Mouse (Mus musculus): Measurements from ENCODE around the gene Syt1.

The Syt1 gene

DNA sequence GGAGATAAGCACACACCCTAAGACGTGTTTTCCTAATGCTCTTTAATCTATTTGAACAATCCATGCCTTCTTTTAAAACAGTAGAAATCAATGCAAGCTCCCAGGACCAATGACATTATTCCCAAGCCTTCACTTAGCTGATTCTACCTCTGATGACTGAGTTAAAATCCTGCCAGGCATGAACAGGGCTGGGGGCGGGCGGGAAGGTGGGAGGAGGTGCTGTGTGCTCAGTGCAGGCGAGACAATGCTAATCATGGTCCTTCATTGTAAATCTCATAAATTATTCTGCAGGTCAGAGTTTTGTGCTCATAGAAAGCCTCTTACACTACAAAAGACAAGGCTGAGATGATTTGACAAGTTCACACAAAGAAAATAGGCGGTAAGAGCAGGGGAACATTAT lies 366.9 kb downstream of the Syt1 start:
- no peak for DNase-seq (ENCODE audit: low spot score)

DNA sequence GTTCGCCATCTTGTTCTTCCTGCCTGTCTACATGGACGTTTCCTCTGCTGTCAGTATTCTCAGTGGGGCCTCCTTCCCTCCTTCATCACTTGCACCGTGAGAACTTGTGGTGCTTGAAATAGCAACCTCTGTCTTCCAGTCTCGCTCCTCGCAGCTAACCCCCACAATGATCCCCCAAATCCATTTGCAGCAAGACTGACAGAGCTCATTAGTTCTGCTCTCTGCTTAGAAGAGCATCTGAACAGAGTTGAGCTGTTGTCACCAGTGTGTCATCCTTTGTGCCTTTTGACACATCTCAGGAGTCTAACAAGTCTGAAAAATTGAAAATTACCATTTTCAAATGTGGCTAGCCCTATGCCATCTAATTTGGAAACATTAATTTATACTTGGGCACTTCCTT lies 372.7 kb downstream of the Syt1 start:
- DNase-seq (ENCODE audit: low spot score): no peak

DNA sequence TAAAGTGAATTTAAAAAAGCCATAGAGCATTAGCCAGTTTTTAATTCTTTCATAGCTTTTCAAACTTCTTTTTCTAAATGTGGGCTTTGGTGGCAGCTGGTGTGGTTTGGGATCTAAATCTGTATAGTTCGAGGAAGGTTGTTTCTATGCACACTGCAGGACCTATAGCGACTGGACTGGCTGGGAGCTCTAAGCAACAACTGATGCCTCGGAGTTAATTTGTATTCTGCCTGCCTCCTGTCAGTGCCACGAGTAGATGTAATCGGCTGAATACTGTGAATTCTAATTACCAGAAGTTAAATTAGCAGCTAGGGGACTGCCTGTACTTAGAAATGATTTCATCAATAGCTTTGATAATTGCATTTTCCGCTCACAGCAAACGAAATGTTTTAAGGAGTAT lies 374.7 kb downstream of the Syt1 start:
- DNase-seq (ENCODE audit: low spot score): no peak

DNA sequence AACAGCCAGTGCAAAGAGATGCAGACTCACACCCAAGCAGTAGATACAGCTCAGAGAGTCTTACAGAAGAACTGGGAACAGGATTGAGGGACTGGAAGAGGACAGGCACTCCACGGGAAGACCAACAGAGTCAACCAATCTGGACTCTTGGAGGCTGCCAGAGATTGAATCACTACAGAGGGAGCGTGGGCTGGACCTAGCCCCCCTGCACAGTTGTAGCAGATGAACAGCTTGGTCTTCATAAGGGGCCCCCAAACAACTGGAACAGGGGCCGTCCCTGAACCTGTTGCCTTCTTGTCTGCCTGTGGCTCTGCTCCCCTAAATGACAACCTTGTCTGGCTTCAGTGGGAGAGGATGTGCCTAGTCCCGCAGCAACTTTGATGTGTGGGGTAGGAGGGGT lies 375.2 kb downstream of the Syt1 start:
- DNase-seq (ENCODE audit: low spot score): no peak

DNA sequence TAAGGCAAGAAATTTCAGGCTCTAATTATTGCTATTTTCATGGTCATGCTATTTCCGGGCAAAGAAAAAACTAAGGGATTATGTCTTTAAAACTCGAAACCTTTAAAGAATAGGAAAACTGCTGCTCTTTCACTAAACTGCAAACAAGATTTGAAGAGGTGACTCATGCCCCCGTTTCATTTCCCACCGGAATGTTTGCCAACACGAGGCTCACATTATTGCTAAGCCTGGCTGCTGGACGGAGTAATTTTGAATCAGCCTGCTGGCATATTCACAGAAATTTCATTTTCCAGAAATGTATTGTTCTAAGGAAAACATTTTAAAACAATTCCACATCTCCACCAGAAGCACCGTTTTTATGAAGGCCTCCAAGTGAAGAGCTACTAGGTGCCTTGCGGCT lies 379.9 kb downstream of the Syt1 start:
- DNase-seq (ENCODE audit: low spot score): peak; percentile 24

DNA sequence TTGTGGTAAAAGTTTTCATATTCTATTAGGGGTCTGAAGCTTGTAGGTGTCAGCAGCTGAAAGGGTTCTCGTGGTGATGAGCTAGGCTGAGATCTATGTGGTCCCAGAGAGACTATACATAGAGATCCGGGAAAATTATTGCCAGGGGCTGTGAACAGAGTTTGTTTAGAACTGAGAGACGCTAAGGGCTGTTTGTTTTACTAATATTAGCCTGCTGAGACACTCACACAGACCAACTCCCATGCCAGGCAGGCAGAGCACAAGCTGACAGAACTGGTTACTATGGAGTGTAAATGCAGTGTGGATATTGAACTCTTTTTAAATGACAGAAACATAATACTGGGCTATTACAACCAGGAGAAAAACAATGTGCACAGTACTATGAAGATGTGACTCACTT lies 384.4 kb downstream of the Syt1 start:
- DNase-seq (ENCODE audit: low spot score): no peak

DNA sequence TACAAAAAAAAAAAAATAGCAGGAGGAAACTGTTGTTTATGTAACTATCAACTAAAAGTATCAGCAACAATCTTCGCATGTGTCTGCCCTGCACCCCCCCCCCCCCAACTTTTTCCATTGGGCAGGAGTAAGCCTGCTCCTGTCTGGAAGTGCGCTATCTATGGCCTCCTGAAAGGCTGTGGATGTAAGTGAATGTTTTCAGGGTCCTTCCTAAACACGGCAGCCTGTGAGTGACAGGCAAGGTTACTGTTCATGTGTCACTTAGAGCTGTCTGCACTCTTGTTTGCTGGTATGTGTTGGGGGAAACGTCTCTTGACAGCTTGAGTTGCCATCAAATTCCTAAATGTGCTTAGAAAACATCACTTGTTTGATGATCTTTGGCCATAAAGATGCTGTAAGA lies 387.8 kb downstream of the Syt1 start:
- no peak for DNase-seq (ENCODE audit: low spot score)

DNA sequence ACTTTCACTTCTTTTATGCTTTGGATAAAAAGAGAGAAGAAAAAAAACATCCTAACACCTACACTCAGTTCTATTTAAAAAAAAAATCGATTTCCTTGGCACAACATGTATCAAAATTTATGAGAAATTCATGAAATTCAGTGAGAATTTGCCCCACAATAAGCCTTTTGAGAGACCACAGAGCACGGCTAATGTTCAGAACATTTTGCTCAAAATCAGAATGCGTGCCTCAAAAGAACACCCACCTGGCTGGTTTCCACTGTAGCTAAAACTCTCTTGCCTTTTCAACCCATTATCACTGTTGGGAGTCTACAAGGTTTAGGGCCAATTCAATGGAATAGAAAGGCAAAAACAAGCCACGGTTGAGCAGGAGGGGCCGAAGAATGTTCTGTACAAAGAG lies 390.9 kb downstream of the Syt1 start:
- no peak for DNase-seq (ENCODE audit: low spot score)

DNA sequence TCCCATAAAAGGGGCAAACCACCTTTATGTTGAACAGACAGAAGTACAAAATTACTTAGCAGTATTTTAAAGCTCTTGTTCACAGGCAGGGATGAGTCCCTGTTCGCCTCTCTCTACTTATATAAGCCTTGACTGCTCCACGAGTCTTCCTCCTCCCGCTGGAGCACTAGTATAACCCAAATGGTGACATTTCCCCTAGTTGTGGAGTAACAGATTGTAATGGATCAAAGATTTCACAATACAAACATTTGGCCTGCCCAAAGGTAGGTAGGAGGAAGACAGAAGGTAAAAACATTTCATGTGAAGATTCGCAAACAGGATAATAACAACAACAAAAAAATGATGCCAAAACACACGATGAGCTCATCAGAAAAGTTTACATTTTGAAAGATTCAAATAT lies 391.6 kb downstream of the Syt1 start:
- no peak for DNase-seq (ENCODE audit: low spot score)

DNA sequence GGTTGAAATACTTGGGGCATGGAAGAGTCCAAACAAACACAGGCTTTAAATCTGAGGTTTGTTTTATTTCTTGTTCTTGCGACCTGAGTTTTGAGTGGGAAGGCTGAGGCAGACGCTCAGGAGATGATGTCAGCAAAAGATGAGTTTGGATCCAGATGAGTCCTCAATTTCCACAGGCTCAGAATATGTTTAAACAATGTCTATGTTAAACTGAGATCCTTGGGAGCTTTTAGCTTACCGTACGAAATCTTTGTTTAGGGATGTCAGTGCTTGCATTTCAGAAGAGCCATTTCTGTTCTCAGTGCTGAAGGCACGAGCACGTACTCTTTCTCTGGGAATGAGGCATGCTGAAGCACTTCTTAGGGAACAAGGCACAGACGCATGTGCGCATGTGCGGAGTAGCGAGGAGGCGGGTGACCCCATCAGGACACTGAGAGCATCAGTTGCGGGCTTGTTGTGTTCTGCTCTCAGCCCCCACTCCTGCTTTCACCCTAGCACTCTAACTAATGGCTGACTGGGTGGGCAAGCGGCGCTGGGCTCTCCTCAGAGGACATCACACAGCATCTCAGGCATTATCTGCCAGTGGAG lies 400.6 kb downstream of the Syt1 start:
- DNase-seq (ENCODE audit: low spot score): no peak

DNA sequence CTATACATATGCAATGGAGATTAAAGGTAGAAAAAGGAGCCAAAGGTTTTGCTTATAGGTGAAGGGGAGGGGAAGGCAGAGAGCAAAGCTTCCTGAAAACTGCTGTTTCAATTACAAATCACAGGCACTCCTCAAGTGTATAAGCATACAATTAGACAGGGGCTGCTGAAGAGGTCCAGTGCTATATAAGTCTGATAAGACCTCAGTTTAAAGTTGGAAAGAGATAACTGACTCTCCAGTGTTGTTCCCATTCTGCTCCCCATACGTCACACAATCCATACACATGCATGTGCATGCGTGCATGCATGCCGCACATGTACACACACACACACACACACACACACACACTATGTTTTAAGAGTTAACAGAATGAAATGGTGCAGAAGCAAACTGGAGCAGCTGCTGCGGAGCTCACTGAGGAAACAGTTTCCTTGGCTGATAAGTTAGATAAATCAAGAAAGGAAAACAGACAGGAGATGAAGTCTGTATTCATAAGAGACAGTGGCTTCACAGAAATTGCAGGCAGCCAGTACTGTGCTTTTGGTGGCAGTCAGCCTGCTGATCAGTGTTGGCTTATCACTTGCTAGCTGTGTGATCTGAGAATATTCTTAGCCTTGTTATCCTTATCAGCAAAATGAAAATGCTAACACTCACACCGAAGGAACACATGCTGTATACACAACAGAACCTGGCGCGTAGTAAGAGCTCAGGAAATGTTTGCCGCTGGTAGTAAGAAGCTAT lies 408.9 kb downstream of the Syt1 start:
- DNase-seq (ENCODE audit: low spot score): no peak

DNA sequence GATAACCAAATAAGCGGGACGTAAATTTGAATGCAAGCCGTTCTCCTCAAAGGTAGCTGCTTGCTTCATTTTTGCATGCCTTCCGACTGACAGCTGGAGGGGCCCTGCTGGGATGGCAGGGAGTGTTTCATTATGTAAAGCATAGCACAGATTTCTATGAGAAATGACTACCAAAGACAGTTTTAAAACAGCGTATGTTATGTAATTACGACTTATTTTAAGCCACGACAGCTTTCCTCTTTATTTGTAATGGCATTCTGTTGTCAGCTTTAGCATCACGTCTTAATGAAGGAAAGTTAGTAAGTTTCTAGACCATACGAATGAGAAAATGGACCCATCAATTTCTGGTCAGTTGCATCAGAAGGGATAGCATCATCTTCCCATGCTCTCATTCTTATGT lies 410.1 kb downstream of the Syt1 start:
- DNase-seq (ENCODE audit: low spot score): no peak

DNA sequence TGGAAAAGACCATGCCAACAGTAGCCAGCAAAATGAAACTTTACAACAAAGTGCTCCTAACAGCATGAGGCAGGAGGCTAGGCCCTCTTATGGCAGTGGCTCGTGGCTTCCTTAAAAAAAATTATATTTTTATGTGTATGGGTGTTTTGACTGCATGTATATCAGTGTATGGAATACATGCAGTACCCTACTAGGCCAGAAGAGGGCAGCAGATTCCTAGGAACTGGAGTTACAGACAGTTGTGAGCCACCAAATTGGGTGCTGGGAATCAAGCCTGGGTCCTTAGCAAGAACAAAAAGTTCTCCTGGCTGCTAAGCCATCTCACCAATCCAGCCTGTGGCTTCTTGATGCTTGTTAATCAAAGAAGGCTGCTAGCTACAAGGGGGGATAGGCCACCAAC lies 413.4 kb downstream of the Syt1 start:
- no peak for DNase-seq (ENCODE audit: low spot score)

DNA sequence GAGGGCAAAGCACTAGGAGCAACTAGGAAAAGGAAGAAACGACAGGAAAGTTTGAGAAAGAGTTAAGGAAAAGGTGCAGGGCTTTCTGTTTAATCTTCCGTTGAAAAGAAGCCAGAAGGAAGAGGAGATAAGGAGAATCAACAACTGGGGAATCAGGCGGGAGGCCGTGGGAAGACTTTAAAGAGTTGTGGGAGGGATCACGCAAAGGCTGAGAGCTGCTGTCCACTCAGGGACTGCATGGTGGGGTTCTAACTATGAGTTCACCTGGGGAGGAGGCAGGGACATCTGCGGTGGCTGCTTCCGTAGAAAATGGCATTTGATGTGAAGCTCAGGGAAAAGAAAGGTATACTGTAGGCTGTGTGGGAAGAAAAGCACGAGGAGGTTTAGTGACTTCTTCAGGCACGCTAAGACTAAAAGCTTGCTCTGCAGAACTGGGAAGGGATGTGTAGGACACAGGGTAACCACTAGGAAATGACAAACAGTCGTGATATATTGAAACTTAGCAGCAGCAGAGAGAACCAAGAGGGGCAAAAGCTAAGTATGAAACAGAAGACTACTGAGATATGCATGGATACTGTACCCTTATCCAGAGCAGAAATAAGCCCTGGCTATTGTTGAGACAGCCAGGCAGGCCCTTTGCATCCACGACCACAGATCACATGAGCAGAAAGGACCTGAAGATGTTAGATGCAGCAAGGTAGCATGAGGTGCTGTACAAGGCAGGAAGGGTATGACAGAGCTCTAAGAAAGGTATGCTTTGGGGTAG lies 414.4 kb downstream of the Syt1 start:
- no peak for DNase-seq (ENCODE audit: low spot score)

DNA sequence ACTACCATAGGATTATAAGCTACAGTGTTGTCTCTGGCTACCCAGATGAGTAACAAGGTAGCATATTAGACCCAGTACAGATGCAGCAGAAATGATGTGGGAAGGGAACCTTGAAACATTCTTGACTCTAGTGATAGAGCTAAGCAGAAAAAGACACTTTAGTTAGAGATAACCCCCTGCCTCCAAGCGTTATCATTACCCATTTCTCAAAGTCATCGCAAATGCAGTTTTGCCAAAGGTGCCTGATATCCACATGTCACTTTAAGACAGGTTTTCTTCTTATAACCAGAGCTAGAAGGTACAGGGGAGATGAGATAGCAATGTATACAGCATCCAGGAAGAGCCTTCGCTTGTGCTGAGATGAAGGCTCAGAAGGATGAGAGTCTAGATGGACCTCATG lies 421.4 kb downstream of the Syt1 start:
- no peak for DNase-seq (ENCODE audit: low spot score)

DNA sequence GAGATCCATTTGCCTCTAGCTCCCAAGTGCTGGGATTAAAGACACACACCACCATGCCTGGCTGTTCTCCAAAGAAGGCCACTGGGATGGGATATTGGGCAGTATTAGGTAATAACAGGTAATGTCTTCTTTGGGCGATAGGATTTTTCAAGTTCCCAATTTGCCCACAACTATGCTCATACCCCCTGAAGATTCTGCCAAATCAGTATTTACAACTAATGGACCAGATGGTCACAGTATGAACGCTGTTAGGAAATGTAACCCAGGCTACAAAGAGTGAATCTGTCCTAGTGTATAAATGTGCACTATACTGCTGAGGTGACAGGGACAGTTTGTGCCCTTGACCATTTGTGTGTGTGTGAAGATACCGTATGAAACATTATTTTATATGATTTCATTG lies 421.9 kb downstream of the Syt1 start:
- no peak for DNase-seq (ENCODE audit: low spot score)

DNA sequence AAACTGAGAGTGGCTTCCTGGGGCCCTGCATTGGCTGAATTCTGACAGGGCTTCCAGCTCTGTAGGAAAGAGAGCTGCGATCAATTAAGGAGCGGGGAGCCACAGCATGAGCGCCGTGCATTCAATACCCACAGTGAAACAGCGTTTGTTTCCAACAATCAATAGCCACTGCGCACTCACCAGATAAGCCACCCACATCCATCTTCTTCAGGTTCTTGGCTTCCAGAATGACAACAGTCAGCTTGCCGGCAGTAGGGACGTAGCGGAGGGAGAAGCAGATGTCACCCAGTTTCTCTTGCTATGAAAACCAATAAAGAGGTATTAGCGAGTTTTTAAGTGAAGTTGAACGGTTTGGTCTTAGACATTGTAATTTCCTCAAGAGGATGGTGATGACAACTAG lies 427.1 kb downstream of the Syt1 start:
- no peak for DNase-seq (ENCODE audit: low spot score)

DNA sequence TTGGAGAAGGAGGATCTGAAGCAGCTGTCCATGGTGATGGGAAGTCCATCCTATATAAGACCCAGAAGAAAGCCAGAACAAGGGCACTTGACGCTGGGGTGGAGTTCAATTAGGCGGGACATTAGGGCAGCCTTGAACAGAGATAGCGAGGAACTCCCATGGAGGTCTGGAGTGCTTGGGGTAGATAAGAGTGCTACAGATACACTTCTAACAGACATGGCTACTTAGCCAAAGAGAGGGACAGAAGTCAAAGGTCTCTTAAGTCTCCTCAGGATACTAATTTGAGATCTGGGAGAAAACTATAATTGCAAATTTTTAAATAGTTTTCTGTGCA lies 428.4 kb downstream of the Syt1 start:
- DNase-seq (ENCODE audit: low spot score): no peak

DNA sequence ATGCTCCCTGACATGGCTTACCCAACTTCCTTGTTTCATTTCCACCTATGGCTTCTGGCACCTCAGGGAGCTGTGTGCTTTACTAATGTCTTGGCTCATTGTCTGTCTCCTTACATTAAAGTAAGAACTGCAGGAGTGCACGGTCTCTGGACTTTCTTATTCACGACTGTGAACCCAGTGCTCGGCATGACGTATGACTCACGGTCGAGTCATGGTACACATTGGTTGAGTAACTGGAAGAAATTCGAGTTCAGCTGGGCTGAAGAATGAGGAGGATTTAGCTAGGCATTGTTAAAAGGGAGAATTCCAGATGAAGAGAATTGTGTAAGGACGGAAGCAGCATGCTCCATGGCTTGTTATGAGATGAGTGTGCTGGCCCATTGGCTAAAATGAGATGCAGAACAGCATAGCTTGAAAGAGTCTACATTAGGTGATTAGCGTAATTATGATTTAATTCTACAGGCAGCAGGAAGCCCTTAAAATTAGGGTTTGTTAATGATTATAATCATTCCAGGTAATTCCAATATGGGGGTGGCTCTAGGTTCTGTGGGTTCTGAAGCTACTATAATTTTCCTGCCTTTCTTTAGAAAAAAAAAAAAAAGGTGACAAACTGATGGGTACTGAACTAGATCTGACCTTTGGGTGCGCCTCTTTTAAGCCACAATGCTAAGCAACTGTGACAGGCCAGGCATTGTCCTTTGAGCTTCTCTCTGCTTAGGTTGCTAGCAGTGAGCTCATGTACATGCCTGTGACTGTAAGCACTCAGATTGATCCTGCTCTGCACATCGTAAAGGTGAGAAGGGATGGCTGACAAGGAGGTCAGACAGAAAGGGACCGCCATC lies 429.0 kb downstream of the Syt1 start:
- peak; percentile 15 for DNase-seq (ENCODE audit: low spot score)

DNA sequence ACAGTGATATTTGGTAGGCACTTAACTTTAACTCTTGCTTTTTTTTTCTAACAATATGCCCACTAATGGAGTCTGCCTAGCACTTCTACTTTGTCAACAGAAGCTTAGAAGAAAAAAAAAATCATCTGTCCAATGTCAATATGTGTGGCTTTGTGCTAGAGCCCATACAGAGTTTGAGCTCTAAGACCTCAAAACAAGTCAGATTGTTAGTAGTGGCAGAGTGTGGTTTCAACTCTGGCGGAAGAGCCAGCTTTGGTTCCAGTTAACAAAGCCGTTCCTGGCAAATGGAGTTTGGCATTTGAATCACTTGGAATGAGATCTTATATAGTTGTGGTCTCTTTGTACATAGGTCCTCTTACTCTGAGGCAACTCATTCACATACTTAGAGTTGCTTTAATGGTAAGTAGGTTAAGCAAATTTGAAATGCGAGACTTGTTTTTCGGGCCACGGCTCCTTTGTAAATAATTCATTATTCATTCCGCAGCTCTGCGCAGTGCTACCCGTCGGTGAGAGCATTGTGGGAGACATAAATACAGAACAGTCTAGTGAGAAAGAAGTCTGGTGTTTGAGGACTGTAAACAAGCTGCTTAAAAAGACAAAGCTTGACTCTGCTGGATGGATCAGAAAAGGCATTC lies 429.9 kb downstream of the Syt1 start:
- DNase-seq (ENCODE audit: low spot score): no peak

DNA sequence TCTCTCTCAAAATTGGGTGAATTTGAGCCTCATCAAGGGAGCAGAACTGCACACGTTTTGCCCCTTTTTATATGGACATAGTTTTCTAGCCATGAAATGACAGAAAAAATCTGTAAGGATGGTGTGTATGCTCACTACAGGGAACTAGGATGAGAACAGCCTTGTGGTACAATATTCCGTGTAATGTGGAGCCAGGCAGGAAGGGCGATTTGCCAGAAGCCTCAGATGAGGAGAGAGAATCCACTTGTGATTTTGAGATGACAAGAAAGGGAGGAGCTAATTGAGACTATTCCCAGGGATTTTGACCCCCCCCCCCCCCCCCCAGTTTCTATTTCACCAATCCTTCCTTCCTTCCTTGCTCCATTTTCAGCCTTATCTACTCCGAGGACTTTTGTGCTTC lies 431.4 kb downstream of the Syt1 start:
- no peak for DNase-seq (ENCODE audit: low spot score)

DNA sequence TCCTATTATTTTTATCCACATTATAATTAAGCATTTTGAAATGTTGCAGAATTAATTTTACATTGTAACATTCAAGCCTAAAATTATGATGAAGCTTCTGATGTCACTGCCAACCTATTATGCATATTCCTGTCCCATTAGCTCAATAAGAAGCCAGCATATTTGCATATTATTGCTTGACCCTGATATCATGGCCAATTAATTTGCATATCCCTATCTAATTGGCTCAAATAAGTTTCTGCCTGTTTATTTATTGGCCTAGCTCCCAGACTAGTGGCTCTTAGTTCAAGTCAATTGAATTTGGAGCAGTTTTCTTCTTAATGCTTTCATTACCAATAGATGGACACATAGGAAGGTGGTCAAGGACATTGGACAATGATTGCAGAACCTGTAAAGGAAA lies 433.2 kb downstream of the Syt1 start:
- DNase-seq (ENCODE audit: low spot score): no peak

Measured in urinary bladder, postnatal 14 days (tissue).